Mouse (Mus musculus) limb, embryonic 12.5 days (tissue): ENCODE results near the gene Msh2. TPM values are rescaled to one million over a fixed set of nuclear protein-coding genes. Genes with fewer than 3 reads are reported as not detected.

ENCODE experiments used
- ATAC-seq: fragments of 200-750 bp; cut with Nextera tagmentation; 2 replicates; pipeline ENCODE4 v1.8.0; 2017; ENCODE audit warnings: low read depth, moderate TSS enrichment; ENCODE audit not compliant: insufficient number of reproducible peaks, insufficient read depth, low FRiP score, low TSS enrichment
- H3K27ac ChIP-seq: fragments of 300-500 bp; sonication (generic); 2 replicates; pipeline ENCODE4 v1.5.1; 2016; ENCODE audit warnings: mild to moderate bottlenecking, moderate library complexity
- H3K27me3 ChIP-seq: fragments of 300-500 bp; sonication (generic); 2 replicates; pipeline ENCODE4 v1.6.1; 2016; ENCODE audit warnings: mild to moderate bottlenecking, moderate library complexity
- H3K36me3 ChIP-seq: fragments of 300-500 bp; sonication (generic); 2 replicates; pipeline ENCODE4 v1.6.1; 2016; ENCODE audit warnings: mild to moderate bottlenecking, moderate library complexity
- H3K4me1 ChIP-seq: fragments of 300-500 bp; sonication (generic); replicated peaks from 2 replicates; pipeline ENCODE4 v1.6.1; 2016
- H3K4me2 ChIP-seq: fragments of 300-500 bp; sonication (generic); 2 replicates; pipeline ENCODE4 v1.6.1; 2016; ENCODE audit warnings: mild to moderate bottlenecking, moderate library complexity
- H3K4me3 ChIP-seq: fragments of 300-500 bp; sonication (generic); replicated peaks from 2 replicates; pipeline ENCODE4 v1.5.1; 2016; ENCODE audit warnings: mild to moderate bottlenecking
- H3K9ac ChIP-seq: fragments of 300-500 bp; sonication (generic); replicated peaks from 2 replicates; pipeline ENCODE4 v1.6.1; 2016; ENCODE audit warnings: mild to moderate bottlenecking, moderate library complexity
- H3K9me3 ChIP-seq: fragments of 300-500 bp; sonication (generic); 2 replicates; pipeline ENCODE4 v1.6.1; 2016; ENCODE audit warnings: mild to moderate bottlenecking, moderate library complexity
- WGBS: fragments of 180-500 bp; shearing (Covaris S2); methylation state at CpG from one replicate; pipeline ENCODE4 v1.1.7; 2016; 5-methylcytosine and 5-hydroxymethylcytosine counted together
- polyA plus RNA-seq: library from polyadenylated mRNA; unstranded; fragments of >200 nt; fragmentation: Nextera tagmentation; extraction: Ambion mirVana; gene quantifications from 2 replicates; pipeline ENCODE4 v1.2.1, GENCODE M21; 2016

Msh2 gene
- polyA plus RNA-seq, 1 experiment from 2014 or later = 131 TPM

- H3K9me3 ChIP-seq = 0 out of 2 replicates have a peak, but pooled peaks cover 4% of the 10 kb centered on the region
- no peaks in the 10 kb centered on the region for H3K36me3 ChIP-seq
- H3K4me3 ChIP-seq = no peak overlapping the region
- WGBS = 92% methylated on average over 11 of the region's 11 CpGs
- no peaks in the 10 kb centered on the region; the same call in 1 of the 2 replicates for H3K27me3 ChIP-seq
- no peak overlapping the region for H3K4me2 ChIP-seq
- no peak overlapping the region for H3K27ac ChIP-seq
- ATAC-seq = no peak
- no peak overlapping the region for H3K9ac ChIP-seq
- no peaks in the 10 kb centered on the region for H3K4me1 ChIP-seq
Measured at GRCm38 (mm10) chr17:87765031-87765430, 92.9 kb downstream of the Msh2 start.

- no peaks in the 10 kb centered on the region for H3K36me3 ChIP-seq
- no peak for ATAC-seq
- WGBS = 82% methylated on average over 6 of the region's 6 CpGs
- H3K9me3 ChIP-seq = 0 out of 2 replicates have a peak, but pooled peaks cover 4% of the 10 kb centered on the region
- H3K27me3 ChIP-seq = no peaks in the 10 kb centered on the region; the same call in 1 of the 2 replicates
- H3K27ac ChIP-seq = no peak overlapping the region
- H3K4me1 ChIP-seq = no peaks in the 10 kb centered on the region
- no peak overlapping the region for H3K4me2 ChIP-seq
- no peak overlapping the region for H3K4me3 ChIP-seq
- no peak overlapping the region for H3K9ac ChIP-seq
Measured at GRCm38 (mm10) chr17:87766888-87767287, 94.8 kb downstream of the Msh2 start.

DNA sequence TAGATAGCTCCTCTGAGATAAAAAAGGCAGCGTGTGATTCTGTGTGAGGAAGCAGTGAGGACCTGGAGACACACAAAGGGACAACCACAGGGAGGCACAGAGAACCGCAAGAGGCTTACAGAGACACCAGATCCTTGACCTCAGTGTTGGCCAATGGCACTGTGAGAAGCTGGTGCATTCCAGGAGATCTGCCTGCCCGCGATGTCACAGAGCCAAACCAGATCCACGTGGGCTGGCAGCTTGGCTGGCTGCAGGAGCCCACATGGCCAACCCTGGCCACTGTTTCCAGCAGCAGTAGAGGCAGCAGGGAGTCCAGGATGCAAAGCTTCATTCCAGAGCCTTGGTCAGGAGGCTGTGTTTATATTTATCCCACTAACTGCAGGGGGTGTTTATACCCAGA, 98.6 kb downstream of the Msh2 start:
- Histone ChIP-seq H3K36me3 (no peaks in the 10 kb centered on the region), H3K9me3 (0 out of 2 replicates have a peak, but pooled peaks cover 4% of the 10 kb centered on the region), H3K4me1 (no peaks in the 10 kb centered on the region), H3K4me2 (no peak overlapping the region), H3K9ac (no peak overlapping the region), H3K27ac (no peak overlapping the region), H3K27me3 (no peaks in the 10 kb centered on the region), H3K4me3 (no peak overlapping the region)
- no peak for ATAC-seq
- 46% methylated on average over 5 of the region's 5 CpGs for WGBS

DNA sequence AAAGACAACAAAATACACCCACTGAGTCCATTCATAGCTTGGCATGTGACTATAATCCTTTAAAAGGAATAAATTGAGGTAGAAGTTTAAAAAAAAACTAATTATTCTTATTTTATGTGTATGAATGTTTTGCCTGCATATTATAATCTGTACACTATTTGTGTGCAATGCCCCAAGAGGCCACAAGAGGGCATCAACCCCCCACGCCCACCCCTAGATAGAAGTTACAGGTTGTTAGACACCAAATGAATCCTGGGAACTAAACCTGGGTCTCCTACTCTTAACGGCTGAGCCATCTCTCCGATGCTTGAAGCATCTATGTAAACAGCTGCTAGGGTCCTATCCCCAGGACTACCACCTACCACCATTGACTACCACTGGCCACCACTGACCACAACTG, 101.0 kb downstream of the Msh2 start:
- ATAC-seq = no peak
- Histone ChIP-seq H3K9ac (no peak overlapping the region), H3K36me3 (no peaks in the 10 kb centered on the region), H3K4me3 (no peak overlapping the region), H3K27me3 (no peaks in the 10 kb centered on the region), H3K4me2 (no peak overlapping the region), H3K27ac (no peak overlapping the region), H3K4me1 (peaks cover under 1% of the 10 kb centered on the region; the same call in 1 of the 2 replicates), H3K9me3 (0 out of 2 replicates have a peak, but pooled peaks cover 4% of the 10 kb centered on the region)
- WGBS = 81% methylated on average over 3 of the region's 3 CpGs

Other genes starting within 250 kb of the Msh2 start
- gene Stpg4, start 244.6 kb upstream of the Msh2 start, polyA plus RNA-seq = not detected in 2 replicates
- gene Calm2, start 225.4 kb upstream of the Msh2 start, polyA plus RNA-seq = 850 and 865 TPM in 2 replicates
- 53.0 and 58.6 TPM in 2 replicates for gene Epcam, start 36.4 kb upstream of the Msh2 start, polyA plus RNA-seq
- 0.14 TPM in 1 of 2 replicates, not detected in the other for gene Kcnk12, start 125.7 kb downstream of the Msh2 start, polyA plus RNA-seq
- not detected in 2 replicates for gene Rpl36-ps4, start 248.6 kb downstream of the Msh2 start, polyA plus RNA-seq